Mouse (Mus musculus): ENCODE measurements around the gene Zic4.

The Zic4 gene

GRCm38 (mm10) chr9:91404905-91405752 is 42.9 kb downstream of the Zic4 start:
- no peak for DNase-seq

GRCm38 (mm10) chr9:91405753-91406178 is 43.6 kb downstream of the Zic4 start:
- no peak for DNase-seq

GRCm38 (mm10) chr9:91406258-91406763 is 44.1 kb downstream of the Zic4 start:
- no peak for DNase-seq

GRCm38 (mm10) chr9:91409771-91410170 is 47.6 kb downstream of the Zic4 start:
- DNase-seq, result no peak

- DNase-seq, result no peak
Observed at GRCm38 (mm10) chr9:91414007-91414661, 51.9 kb downstream of the Zic4 start.

- no peak for DNase-seq
Observed at GRCm38 (mm10) chr9:91420441-91420840, 58.2 kb downstream of the Zic4 start.
